Mouse (Mus musculus): ENCODE results near the gene Ms4a6c. TPM values are rescaled to one million over a fixed set of nuclear protein-coding genes. Genes with fewer than 3 reads are reported as not detected.
"Not testable (repeated sequence)": the region's sequence is repeated elsewhere in the genome, so short reads cannot be mapped to it uniquely, and the experiment has no call there.

The Ms4a6c gene
- total and polyA plus RNA-seq, 2 experiments from 2014 or later, result 2.5 to 5.9 TPM

DNA sequence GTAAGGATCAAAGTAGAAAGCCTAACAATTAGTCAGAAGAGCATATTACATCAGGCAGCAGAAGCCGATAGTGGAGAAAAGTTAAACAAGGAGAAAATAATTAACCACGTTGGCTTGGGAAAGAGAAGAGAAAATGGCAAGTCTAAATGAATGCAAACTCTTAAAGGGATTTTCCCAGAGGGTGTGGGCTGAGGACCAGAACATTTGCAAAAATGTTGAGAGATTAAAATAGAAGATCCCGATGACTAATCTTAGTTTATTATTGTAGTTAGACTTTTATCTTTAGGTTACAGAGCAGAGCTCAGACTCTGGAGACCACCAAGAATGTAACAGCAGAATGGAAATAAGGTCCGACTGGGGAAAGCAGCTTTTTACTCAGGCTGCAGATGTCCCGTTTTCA is 2.7 kb upstream of the Ms4a6c start:
- Histone ChIP-seq H3K27me3 (ENCODE audit: insufficient read depth, low read length) (no peaks in the 10 kb centered on the region), H3K4me2 (ENCODE audit: low read depth) (no peak overlapping the region), H3K36me3 (ENCODE audit: insufficient read depth) (no peaks in the 10 kb centered on the region), H3K4me1 (ENCODE audit: insufficient read depth) (no peaks in the 10 kb centered on the region), H3K4me3 (ENCODE audit: low read depth, low read length) (no peak overlapping the region), H3K27ac (ENCODE audit: low read depth, low read length) (no peak overlapping the region), H3K9ac (no peak overlapping the region), H3K9me3 (ENCODE audit: low read length) (no peaks in the 10 kb centered on the region)
- no peak for DNase-seq
- no peak for ATAC-seq
- 74% methylated on average over 5 of the region's 5 CpGs for WGBS
- no peak for TF ChIP-seq CTCF (IDR thresholded peaks at IDR 0.05; ENCODE audit: low read depth)

DNA sequence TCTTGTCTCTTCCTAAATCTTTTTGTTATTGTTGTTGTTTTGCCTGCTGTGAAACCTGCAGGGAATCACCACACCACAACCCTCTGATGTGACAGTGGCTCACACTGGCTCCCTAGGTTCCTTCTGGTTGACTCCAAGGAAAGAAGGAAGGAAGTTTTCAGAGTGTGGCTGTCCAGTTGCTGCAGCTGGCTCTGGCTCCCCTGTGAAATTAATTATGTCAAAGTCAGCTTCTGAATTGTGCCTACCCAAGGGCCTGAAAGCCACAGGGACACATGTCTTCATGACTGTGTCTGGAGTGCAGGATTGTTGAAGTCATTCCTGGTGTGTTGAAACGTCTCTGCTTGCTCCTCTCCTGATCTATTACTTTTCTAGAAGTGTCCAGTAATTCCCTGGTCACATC is 805 bp upstream of the Ms4a6c start:
- not testable (repeated sequence) for H3K9ac ChIP-seq; H3K4me3 ChIP-seq (ENCODE audit: low read depth, low read length); ATAC-seq; H3K36me3 ChIP-seq (ENCODE audit: insufficient read depth); H3K27ac ChIP-seq (ENCODE audit: low read depth, low read length); H3K9me3 ChIP-seq (ENCODE audit: low read length); H3K27me3 ChIP-seq (ENCODE audit: insufficient read depth, low read length); H3K4me2 ChIP-seq (ENCODE audit: low read depth); H3K4me1 ChIP-seq (ENCODE audit: insufficient read depth); DNase-seq
- 66% methylated on average over 1 of the region's 1 CpGs for WGBS

DNA sequence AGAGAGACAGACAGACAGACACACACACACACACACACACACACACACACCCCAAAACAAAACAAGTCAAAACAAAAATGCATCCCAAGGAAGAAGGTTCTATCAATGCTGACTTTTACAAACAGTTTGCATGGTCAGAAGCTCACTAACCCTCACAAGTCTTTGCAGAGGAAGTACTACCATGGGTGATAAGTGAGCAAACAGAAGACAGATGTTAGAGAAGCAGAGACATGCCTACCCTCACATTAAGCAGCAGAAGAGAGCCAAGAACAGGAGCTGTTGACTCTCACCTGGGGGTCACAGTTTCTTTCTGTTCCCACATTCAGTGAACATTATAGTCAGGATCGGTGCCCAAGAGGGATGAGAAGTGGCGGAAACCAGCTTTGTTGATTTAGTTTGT is 10.5 kb downstream of the Ms4a6c start:
- no peak overlapping the region for H3K4me2 ChIP-seq (ENCODE audit: low read depth)
- DNase-seq, result no peak
- TF ChIP-seq CTCF (IDR thresholded peaks at IDR 0.05; ENCODE audit: low read depth), result no peak
- ATAC-seq, result no peak
- H3K4me3 ChIP-seq (ENCODE audit: low read depth, low read length), result no peak overlapping the region
- no peaks in the 10 kb centered on the region for H3K36me3 ChIP-seq (ENCODE audit: insufficient read depth)
- no peaks in the 10 kb centered on the region for H3K9me3 ChIP-seq (ENCODE audit: low read length)
- no peaks in the 10 kb centered on the region for H3K4me1 ChIP-seq (ENCODE audit: insufficient read depth)
- H3K27ac ChIP-seq (ENCODE audit: low read depth, low read length), result no peak overlapping the region
- H3K9ac ChIP-seq, result no peak overlapping the region
- WGBS, result 87% methylated on average over 2 of the region's 2 CpGs
- H3K27me3 ChIP-seq (ENCODE audit: insufficient read depth, low read length), result no peaks in the 10 kb centered on the region

DNA sequence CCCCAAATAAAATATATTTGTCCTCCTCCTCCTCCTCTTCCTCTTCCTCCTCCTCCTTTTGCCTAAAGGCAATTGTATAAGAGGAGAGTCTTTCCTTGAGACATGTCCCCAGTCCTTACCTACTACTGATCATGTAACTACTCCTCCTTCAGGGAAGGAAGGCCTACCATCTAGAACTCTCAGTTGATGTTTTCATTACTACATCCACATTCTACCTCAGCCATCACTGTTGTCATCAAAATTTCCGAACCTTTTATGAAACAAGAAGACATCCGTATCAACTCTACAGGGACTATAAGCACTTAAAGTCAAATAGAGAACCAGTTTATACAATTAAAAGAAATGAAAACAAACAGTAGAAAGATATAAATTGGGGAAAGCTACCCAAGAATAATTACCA is 13.5 kb downstream of the Ms4a6c start:
- WGBS, result 93% methylated on average over 2 of the region's 2 CpGs

DNA sequence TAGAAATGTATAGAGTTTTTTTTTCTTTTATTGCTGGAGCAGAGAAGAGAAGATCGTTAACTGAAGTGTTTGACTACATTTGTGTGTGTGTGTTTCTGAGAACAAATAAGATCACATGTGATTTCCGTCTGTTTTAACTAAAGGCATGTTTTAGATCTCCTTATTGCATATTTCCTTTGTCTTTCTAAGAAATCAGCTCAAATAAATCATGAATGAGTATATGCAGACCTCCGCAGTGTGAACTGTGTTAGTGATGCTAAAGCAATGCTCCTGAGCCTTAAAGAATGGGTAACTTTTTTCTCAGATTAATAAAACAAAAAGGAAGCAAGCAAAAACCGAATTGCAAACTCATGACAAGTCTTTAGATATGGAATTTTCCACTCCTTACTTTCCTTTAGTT is 14.8 kb downstream of the Ms4a6c start:
- 71% methylated on average over 4 of the region's 4 CpGs for WGBS
- Histone ChIP-seq H3K4me2 (ENCODE audit: low read depth) (no peak overlapping the region), H3K27ac (ENCODE audit: low read depth, low read length) (no peak overlapping the region), H3K9ac (no peak overlapping the region), H3K9me3 (ENCODE audit: low read length) (no peaks in the 10 kb centered on the region), H3K27me3 (ENCODE audit: insufficient read depth, low read length) (no peaks in the 10 kb centered on the region), H3K4me1 (ENCODE audit: insufficient read depth) (no peaks in the 10 kb centered on the region), H3K4me3 (ENCODE audit: low read depth, low read length) (no peak overlapping the region), H3K36me3 (ENCODE audit: insufficient read depth) (no peaks in the 10 kb centered on the region)
- DNase-seq, result no peak
- TF ChIP-seq CTCF (IDR thresholded peaks at IDR 0.05; ENCODE audit: low read depth), result no peak
- no peak for ATAC-seq

More for the DNA sequence above, 13.5 kb downstream of the Ms4a6c start:
- Histone ChIP-seq H3K4me3 (ENCODE audit: low read depth, low read length) (no peak overlapping the region), H3K9me3 (ENCODE audit: low read length) (no peaks in the 10 kb centered on the region), H3K27ac (ENCODE audit: low read depth, low read length) (no peak overlapping the region), H3K36me3 (ENCODE audit: insufficient read depth) (no peaks in the 10 kb centered on the region), H3K9ac (no peak overlapping the region), H3K4me1 (ENCODE audit: insufficient read depth) (no peaks in the 10 kb centered on the region), H3K27me3 (ENCODE audit: insufficient read depth, low read length) (no peaks in the 10 kb centered on the region), H3K4me2 (ENCODE audit: low read depth) (no peak overlapping the region)
- ATAC-seq, result no peak
- TF ChIP-seq CTCF (IDR thresholded peaks at IDR 0.05; ENCODE audit: low read depth), result no peak
- no peak for DNase-seq

DNA sequence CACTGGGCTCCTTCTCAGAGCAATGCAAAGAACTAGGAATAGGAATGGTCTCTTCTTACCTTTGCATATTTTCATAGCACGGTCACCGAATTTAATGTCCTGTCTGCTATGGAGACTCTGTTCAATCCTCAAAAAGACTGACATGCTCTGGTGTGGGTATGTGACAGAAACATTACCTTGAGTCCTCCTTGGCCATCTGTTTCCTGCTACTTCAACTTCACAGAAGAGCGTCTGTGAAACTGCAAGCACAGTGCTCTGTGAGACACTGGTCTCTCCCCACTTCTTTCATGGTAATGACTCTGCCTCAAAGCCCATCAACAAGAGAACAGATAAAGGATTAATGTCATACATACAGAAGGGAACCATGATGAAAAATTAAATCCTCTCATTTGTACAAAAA is 15.2 kb downstream of the Ms4a6c start:
- Histone ChIP-seq H3K4me2 (ENCODE audit: low read depth) (no peak overlapping the region), H3K9me3 (ENCODE audit: low read length) (no peaks in the 10 kb centered on the region), H3K4me1 (ENCODE audit: insufficient read depth) (no peaks in the 10 kb centered on the region), H3K27me3 (ENCODE audit: insufficient read depth, low read length) (no peaks in the 10 kb centered on the region), H3K27ac (ENCODE audit: low read depth, low read length) (no peak overlapping the region), H3K36me3 (ENCODE audit: insufficient read depth) (no peaks in the 10 kb centered on the region), H3K4me3 (ENCODE audit: low read depth, low read length) (no peak overlapping the region), H3K9ac (no peak overlapping the region)
- no peak for DNase-seq
- ATAC-seq, result no peak
- TF ChIP-seq CTCF (IDR thresholded peaks at IDR 0.05; ENCODE audit: low read depth), result no peak
- WGBS, result 86% methylated on average over 3 of the region's 3 CpGs

- no peak for TF ChIP-seq CTCF (IDR thresholded peaks at IDR 0.05; ENCODE audit: low read depth)
- Histone ChIP-seq H3K4me2 (ENCODE audit: low read depth) (no peak overlapping the region), H3K27me3 (ENCODE audit: insufficient read depth, low read length) (no peaks in the 10 kb centered on the region), H3K27ac (ENCODE audit: low read depth, low read length) (no peak overlapping the region), H3K9ac (no peak overlapping the region), H3K36me3 (ENCODE audit: insufficient read depth) (no peaks in the 10 kb centered on the region), H3K9me3 (ENCODE audit: low read length) (no peaks in the 10 kb centered on the region), H3K4me3 (ENCODE audit: low read depth, low read length) (no peak overlapping the region), H3K4me1 (ENCODE audit: insufficient read depth) (no peaks in the 10 kb centered on the region)
- ATAC-seq (no peak), DNase-seq (no peak)
- 91% methylated on average over 3 of the region's 3 CpGs for whole genome bisulfite sequencing
These were observed 16.1 kb downstream of the Ms4a6c start for GRCm38 (mm10) chr19:11485266-11485665.

- no peaks in the 10 kb centered on the region for H3K36me3 ChIP-seq (ENCODE audit: insufficient read depth)
- H3K4me3 ChIP-seq (ENCODE audit: low read depth, low read length), result no peak within 1 kb of the TSS
- H3K4me2 ChIP-seq (ENCODE audit: low read depth), result no peak within 1 kb of the TSS
- H3K27me3 ChIP-seq (ENCODE audit: insufficient read depth, low read length), result no peaks in the 10 kb centered on the region
- no peak within 1 kb of the TSS for H3K9ac ChIP-seq
- no peak within 1 kb of the TSS for H3K27ac ChIP-seq (ENCODE audit: low read depth, low read length)
- WGBS, result 73% methylated on average over 2 of the region's 2 CpGs
- ATAC-seq (no peak), DNase-seq (no peak)
- no peaks in the 10 kb centered on the region for H3K9me3 ChIP-seq (ENCODE audit: low read length)
- H3K4me1 ChIP-seq (ENCODE audit: insufficient read depth), result no peaks in the 10 kb centered on the region
- no peak for TF ChIP-seq CTCF (IDR thresholded peaks at IDR 0.05; ENCODE audit: low read depth)
These were observed 16.6 kb downstream of the Ms4a6c start, which contains the start of gene Gm8369 for GRCm38 (mm10) chr19:11485746-11486145. Gene Gm8369 (plus strand): TSS chr19:11485938.
